Mouse (Mus musculus) forebrain, embryonic 11.5 days (tissue): ENCODE results near the gene Irak3. TPM values are rescaled to one million over a fixed set of nuclear protein-coding genes. Genes with fewer than 3 reads are reported as not detected.
"Not testable (repeated sequence)": the region's sequence is repeated elsewhere in the genome, so short reads cannot be mapped to it uniquely, and the experiment has no call there.

Source experiments
- ATAC-seq: fragments of 200-750 bp; cut with Nextera tagmentation; replicated peaks from 2 replicates; pipeline ENCODE4 v1.8.0; 2017; ENCODE audit warnings: moderate TSS enrichment; ENCODE audit not compliant: low FRiP score
- DNase-seq: peaks from one replicate; pipeline ENCODE4 v3.0.0-alpha.2; 2017; ENCODE audit warnings: low spot score
- H3K27ac ChIP-seq: fragments of 300-500 bp; sonication (generic); 2 replicates; pipeline ENCODE4 v1.5.1; 2014; ENCODE audit warnings: low read depth, low read length
- H3K27me3 ChIP-seq: fragments of 300-500 bp; sonication (generic); 2 replicates; pipeline ENCODE4 v1.6.1; 2014; ENCODE audit warnings: mild to moderate bottlenecking, low read length, mixed read lengths; ENCODE audit not compliant: control insufficient read depth, insufficient read depth
- H3K36me3 ChIP-seq: fragments of 300-500 bp; sonication (generic); 2 replicates; pipeline ENCODE4 v1.6.1; 2014; ENCODE audit warnings: mild to moderate bottlenecking, low read length, moderate library complexity, mixed read lengths; ENCODE audit not compliant: control insufficient read depth, insufficient read depth
- H3K4me1 ChIP-seq: fragments of 300-500 bp; sonication (generic); replicated peaks from 2 replicates; pipeline ENCODE4 v1.6.1; 2014; ENCODE audit warnings: low read length, mixed read lengths; ENCODE audit not compliant: control insufficient read depth, insufficient read depth
- H3K4me2 ChIP-seq: fragments of 300-500 bp; sonication (generic); 2 replicates; pipeline ENCODE4 v1.6.1; 2014; ENCODE audit warnings: low read depth, mild to moderate bottlenecking, low read length, moderate library complexity, mixed read lengths; ENCODE audit not compliant: severe bottlenecking
- H3K4me3 ChIP-seq: fragments of 300-500 bp; sonication (generic); 2 replicates; pipeline ENCODE4 v1.5.1; 2014; ENCODE audit warnings: low read depth, low read length
- H3K9ac ChIP-seq: fragments of 300-500 bp; sonication (generic); 2 replicates; pipeline ENCODE4 v1.6.1; 2014; ENCODE audit warnings: low read length
- H3K9me3 ChIP-seq: fragments of 300-500 bp; sonication (generic); 2 replicates; pipeline ENCODE4 v1.6.1; 2016; ENCODE audit warnings: low read length, mixed read lengths; ENCODE audit not compliant: control insufficient read depth
- WGBS: fragments of 180-500 bp; shearing (Covaris S2); extraction: QIAGEN DNeasy Blood & Tissue Kit; methylation state at CpG from one replicate; pipeline ENCODE4 v1.1.7; 2014; 5-methylcytosine and 5-hydroxymethylcytosine counted together
- polyA plus RNA-seq: library from polyadenylated mRNA; unstranded; fragments of >200 nt; fragmentation: Nextera tagmentation; extraction: Ambion mirVana; gene quantifications from 2 replicates; pipeline ENCODE4 v1.2.1, GENCODE M21; 2014

Gene Irak3
- polyA plus RNA-seq, 1 experiment from 2014 or later, result 0.49 TPM

DNA sequence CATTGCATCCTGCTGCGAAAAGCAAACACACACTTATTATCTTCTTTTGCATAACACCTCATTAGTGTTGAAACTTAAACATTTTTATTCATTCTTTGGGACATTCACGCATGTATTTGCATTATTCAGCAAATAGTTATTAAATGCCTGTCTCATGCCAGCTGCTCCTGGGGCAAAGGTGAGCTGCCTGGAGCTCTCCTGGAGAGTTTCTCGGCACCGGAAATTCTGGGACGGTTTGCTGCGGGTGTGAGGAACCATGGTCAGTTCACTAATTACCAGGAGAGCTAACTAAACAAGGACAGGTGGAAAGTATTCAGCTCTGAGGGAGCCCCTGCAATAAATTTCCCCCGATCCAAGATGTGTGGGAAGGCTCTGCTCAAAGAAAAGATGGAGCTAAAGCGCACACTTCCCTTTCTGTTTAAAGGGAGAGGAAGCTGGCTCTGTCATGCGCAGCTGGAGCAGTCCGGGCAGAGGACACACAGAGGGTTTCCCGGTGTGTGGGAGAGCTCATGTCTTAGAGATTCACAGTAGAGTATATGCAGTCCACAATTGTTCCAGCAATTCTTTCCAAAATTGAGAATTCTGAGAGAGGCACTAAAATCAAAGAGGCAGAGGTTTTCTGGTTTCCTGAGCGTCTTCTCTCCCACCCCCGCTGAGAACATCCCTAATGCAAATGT lies 73.2 kb downstream of the Irak3 start:
- H3K9me3 ChIP-seq, result no peaks in the 10 kb centered on the region
- H3K4me3 ChIP-seq, result no peak overlapping the region
- H3K4me1 ChIP-seq, result no peaks in the 10 kb centered on the region
- no peak overlapping the region for H3K27ac ChIP-seq
- H3K27me3 ChIP-seq, result no peaks in the 10 kb centered on the region
- ATAC-seq, result no peak
- WGBS, result 55% methylated on average over 13 of the region's 13 CpGs
- H3K36me3 ChIP-seq, result no peaks in the 10 kb centered on the region
- H3K4me2 ChIP-seq, result no peak overlapping the region
- no peak for DNase-seq
- no peak overlapping the region for H3K9ac ChIP-seq

- no peak for ATAC-seq
- 79% methylated on average over 10 of the region's 10 CpGs for WGBS
- Histone ChIP-seq H3K36me3 (no peaks in the 10 kb centered on the region), H3K9ac (no peak overlapping the region), H3K9me3 (no peaks in the 10 kb centered on the region), H3K4me2 (no peak overlapping the region), H3K4me1 (no peaks in the 10 kb centered on the region), H3K27me3 (no peaks in the 10 kb centered on the region), H3K27ac (no peak overlapping the region), H3K4me3 (no peak overlapping the region)
- no peak for DNase-seq
These were observed 76.5 kb downstream of the Irak3 start for GRCm38 (mm10) chr10:120125465-120125857.

DNA sequence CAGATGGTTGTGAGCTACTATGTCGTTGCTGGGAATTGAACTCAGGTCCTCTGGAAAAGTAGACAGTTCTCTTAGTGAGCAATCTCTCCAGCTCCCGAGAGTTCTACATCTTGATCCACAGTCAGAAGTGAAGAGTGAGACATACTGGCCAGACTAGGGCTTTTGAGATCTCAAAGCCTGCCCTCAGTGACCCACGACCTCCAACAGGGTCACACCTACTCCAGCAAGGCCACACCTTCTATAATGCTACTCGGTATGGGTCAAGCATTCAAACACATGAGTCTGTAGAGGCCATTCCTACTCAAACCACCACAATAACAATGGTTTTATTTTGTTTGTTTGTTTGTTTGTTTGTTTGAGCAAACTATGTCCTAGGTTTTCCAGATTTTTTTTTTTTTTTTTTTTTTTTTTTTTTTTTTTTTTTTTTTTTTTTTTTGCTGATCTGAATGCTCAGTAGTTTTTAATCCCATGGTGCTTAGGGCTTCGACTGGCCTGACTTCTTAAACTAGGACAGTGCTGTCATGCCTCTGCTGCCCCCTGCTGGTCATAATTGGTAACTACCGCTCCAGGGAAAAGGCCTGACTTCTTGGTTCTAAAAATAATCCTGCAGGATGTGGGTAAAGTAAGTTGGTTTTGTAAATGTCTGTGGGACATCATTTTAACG lies 77.0 kb downstream of the Irak3 start:
- WGBS, result 51% methylated on average over 7 of the region's 7 CpGs
- DNase-seq (peak; percentile 88), ATAC-seq (0 out of 2 replicates have a peak, but pooled peaks have one; percentile 60)
- H3K4me3 ChIP-seq, result no peak overlapping the region
- no peaks in the 10 kb centered on the region for H3K4me1 ChIP-seq
- no peaks in the 10 kb centered on the region for H3K27me3 ChIP-seq
- H3K27ac ChIP-seq, result no peak overlapping the region
- no peak overlapping the region for H3K9ac ChIP-seq
- no peak overlapping the region for H3K4me2 ChIP-seq
- no peaks in the 10 kb centered on the region for H3K36me3 ChIP-seq
- no peaks in the 10 kb centered on the region for H3K9me3 ChIP-seq

DNA sequence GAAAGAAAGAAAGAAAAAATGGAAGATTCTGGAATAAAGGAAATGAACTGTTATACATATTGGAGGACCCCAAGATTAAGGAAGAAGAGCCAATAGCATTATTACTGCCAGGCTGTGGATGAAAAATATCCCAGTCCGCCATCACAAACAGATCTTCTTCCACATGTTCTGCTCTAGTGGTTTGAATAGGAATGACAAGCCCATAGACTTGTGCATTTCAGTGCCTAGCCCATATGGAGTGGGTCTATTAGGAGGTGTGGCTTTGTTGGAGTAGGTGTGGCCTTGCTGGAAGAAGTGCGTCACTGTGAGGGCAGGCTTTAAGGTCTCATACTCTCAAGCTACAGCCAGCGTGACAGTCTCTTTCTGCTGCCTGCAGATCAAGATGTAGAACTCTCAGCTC lies 78.2 kb downstream of the Irak3 start:
- no peaks in the 10 kb centered on the region for H3K27me3 ChIP-seq
- no peak overlapping the region for H3K4me2 ChIP-seq
- no peaks in the 10 kb centered on the region for H3K36me3 ChIP-seq
- H3K4me3 ChIP-seq, result no peak overlapping the region
- H3K27ac ChIP-seq, result no peak overlapping the region
- H3K9ac ChIP-seq, result no peak overlapping the region
- H3K4me1 ChIP-seq, result no peaks in the 10 kb centered on the region
- ATAC-seq (no peak), DNase-seq (no peak)
- no peaks in the 10 kb centered on the region for H3K9me3 ChIP-seq
- WGBS, result 90% methylated on average over 3 of the region's 3 CpGs

DNA sequence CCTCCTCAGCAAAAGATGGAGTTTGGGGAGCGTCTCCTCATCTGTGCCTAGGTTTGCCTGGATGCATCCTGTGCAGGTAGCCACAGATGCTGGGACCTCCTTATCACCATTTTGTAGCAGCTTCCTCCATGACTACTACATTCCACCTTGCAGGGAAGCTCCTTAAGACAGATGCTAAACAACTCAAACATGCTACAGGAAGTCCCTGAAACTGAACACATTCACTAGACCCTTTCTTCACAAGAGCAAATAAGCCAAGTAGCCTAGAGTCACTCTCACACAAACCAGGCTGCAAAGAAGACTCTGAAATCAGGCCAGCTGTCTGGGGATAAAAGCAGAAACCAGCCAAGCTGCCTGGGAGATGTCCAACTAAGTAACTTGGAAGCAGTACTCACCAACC lies 86.7 kb downstream of the Irak3 start:
- H3K27ac ChIP-seq, result no peak overlapping the region
- no peaks in the 10 kb centered on the region for H3K9me3 ChIP-seq
- WGBS, result 94% methylated on average over 1 of the region's 1 CpGs
- ATAC-seq, result no peak
- no peak overlapping the region for H3K9ac ChIP-seq
- no peak for DNase-seq
- H3K4me3 ChIP-seq, result no peak overlapping the region
- no peaks in the 10 kb centered on the region for H3K4me1 ChIP-seq
- no peak overlapping the region for H3K4me2 ChIP-seq
- no peaks in the 10 kb centered on the region for H3K27me3 ChIP-seq
- no peaks in the 10 kb centered on the region for H3K36me3 ChIP-seq

GRCm38 (mm10) chr10:120114493-120114892 lies 87.4 kb downstream of the Irak3 start:
- 32% methylated on average over 7 of the region's 7 CpGs for WGBS
- H3K36me3 ChIP-seq, result no peaks in the 10 kb centered on the region
- DNase-seq (no peak), ATAC-seq (no peak)
- no peaks in the 10 kb centered on the region for H3K4me1 ChIP-seq
- no peak overlapping the region for H3K4me2 ChIP-seq
- H3K27me3 ChIP-seq, result no peaks in the 10 kb centered on the region
- no peaks in the 10 kb centered on the region for H3K9me3 ChIP-seq
- no peak overlapping the region for H3K27ac ChIP-seq
- no peak overlapping the region for H3K9ac ChIP-seq
- no peak overlapping the region for H3K4me3 ChIP-seq

DNA sequence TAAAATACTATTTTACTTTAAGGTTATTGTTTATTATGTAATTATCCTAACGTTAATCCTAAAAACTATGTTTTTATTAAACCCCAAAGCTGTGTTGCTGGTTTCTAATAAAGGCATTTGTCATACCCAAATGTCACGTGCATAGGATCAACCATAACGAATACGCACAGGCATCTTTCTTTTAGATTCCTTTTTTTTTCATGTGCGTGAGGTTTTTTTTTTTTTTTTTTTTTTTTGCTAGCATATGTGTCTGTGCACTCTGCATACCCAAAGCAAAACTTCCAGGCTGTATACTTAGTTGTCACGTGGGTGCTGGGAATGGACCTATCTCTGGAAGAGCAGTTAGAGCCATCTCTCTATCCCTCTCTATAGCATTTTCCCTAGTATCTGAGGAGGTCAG lies 88.0 kb downstream of the Irak3 start:
- Histone ChIP-seq H3K27ac (no peak overlapping the region), H3K4me2 (no peak overlapping the region), H3K27me3 (no peaks in the 10 kb centered on the region), H3K36me3 (no peaks in the 10 kb centered on the region), H3K4me1 (no peaks in the 10 kb centered on the region), H3K9me3 (no peaks in the 10 kb centered on the region), H3K9ac (no peak overlapping the region), H3K4me3 (no peak overlapping the region)
- 70% methylated on average over 6 of the region's 6 CpGs for WGBS
- DNase-seq (no peak), ATAC-seq (no peak)

DNA sequence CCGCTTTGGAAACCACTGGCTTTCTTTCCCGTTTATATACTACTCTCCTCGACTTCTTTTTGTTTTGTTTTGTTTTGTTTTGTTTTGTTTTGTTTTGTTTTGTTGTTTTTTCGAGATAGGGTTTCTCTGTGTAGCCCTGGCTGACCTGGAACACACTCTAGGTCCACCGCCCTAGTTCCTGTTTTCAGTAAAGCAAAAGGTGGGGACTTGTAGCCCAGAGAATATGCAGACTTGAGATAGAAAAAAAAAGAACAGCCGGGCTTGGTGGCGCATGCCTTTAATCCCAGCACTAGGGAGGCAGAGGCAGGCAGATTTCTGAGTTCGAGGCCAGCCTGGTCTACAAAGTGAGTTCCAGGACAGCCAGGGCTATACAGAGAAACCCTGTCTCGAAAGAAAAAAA lies 88.4 kb downstream of the Irak3 start:
- H3K4me3 ChIP-seq, result peak overlapping the region; percentile 67; the same call in 1 of the 2 replicates
- H3K4me1 ChIP-seq, DNase-seq: not testable (repeated sequence)

More for the DNA sequence above, 88.4 kb downstream of the Irak3 start:
- not testable (repeated sequence) for H3K36me3 ChIP-seq, H3K9me3 ChIP-seq, H3K27ac ChIP-seq, H3K9ac ChIP-seq, ATAC-seq, H3K27me3 ChIP-seq
- WGBS, result 68% methylated on average over 9 of the region's 9 CpGs
- H3K4me2 ChIP-seq, result peak overlapping the region; percentile 72; the same call in 1 of the 2 replicates
